Mouse (Mus musculus) lung, postnatal 0 days (tissue): ENCODE measurements at regions not wholly inside any gene's neighbourhood (a gene's known extent, or its start where the extent isn't known, plus 50 kb on each side); places are given as distances from the start of the nearest gene placed in this dataset.

Experiments
- CTCF ChIP-seq: IDR thresholded peaks from 2 replicates; pipeline ENCODE4 v1.5.1; 2016; ENCODE audit warnings: antibody characterized with exemption, mild to moderate bottlenecking
- EP300 ChIP-seq: IDR thresholded peaks from 2 replicates; pipeline ENCODE4 v1.6.1; 2016; ENCODE audit warnings: antibody characterized with exemption, mild to moderate bottlenecking, control low read depth

DNA sequence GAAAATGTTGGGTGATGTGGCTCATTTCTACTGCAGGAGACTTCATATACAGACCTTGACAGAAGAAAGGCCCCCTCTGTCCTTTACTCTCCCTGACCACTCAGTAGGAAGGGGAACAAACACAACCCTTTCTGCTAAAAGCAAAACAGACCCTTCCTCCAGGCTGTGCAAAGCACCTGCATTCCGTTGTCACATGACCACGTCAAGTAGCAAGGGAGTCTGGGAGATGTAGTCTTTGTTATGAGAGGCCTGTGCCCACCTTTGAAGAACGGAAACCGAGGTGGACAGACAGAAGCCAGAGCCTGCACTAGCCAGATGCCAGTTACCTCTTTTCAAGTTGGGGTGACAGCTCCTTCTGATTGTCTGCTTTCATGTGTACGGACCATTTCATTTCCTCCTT is 161.3 kb downstream of the Vrk1 start:
- TF ChIP-seq EP300 (no peak), CTCF (no peak)
